Mouse (Mus musculus) mouse trophoblast stem cell (cell line): ENCODE data around the gene Lcmt2.

Experiments
- in situ Hi-C, 2 experiments: fragments of 300-500 bp; cut with MseI, MboI; formaldehyde crosslinking; loops; 2 replicates in 1 of 2; 3 replicates in 1 of 2; pipeline ENCODE4 v1.15.1; 2025

Lcmt2 gene

GRCm38 (mm10) chr2:121119260-121119659 is 21.2 kb downstream of the Lcmt2 start:
- in situ Hi-C loops: no loop called here

- in situ Hi-C loops: no loop called here
Observed at GRCm38 (mm10) chr2:121115418-121115817, 25.0 kb downstream of the Lcmt2 start.

GRCm38 (mm10) chr2:121109695-121110094 is 30.8 kb downstream of the Lcmt2 start, which contains the start of gene Tgm7:
TSS of gene Tgm7 (minus strand) at chr2:121109795.
- in situ Hi-C loops: no loop called here

- in situ Hi-C loops: no loop called here
Observed at GRCm38 (mm10) chr2:121105940-121106339, 34.5 kb downstream of the Lcmt2 start.

- in situ Hi-C loops: loop anchor here in 1 of 2 experiments (5.0 kb wide), 1 partner anchor 60 kb away; no protein-coding TSS in a partner anchor
Observed at GRCm38 (mm10) chr2:121102051-121102450, 38.4 kb downstream of the Lcmt2 start.

GRCm38 (mm10) chr2:121089751-121090150 is 50.7 kb downstream of the Lcmt2 start:
- in situ Hi-C loops: loop anchor here in 1 of 2 experiments (10.0 kb wide), 1 partner anchor 105 kb away; no protein-coding TSS in a partner anchor

- in situ Hi-C loops: no loop called here
Observed at GRCm38 (mm10) chr2:121088507-121088906, 51.9 kb downstream of the Lcmt2 start.

- in situ Hi-C loops: no loop called here
Observed at GRCm38 (mm10) chr2:121085480-121086185, 54.8 kb downstream of the Lcmt2 start, which contains the start of gene Tgm5. TSS of gene Tgm5 (minus strand) at chr2:121085841.

- in situ Hi-C loops: no loop called here
Observed at GRCm38 (mm10) chr2:121082626-121083025, 57.8 kb downstream of the Lcmt2 start.
